Mouse (Mus musculus) lung, postnatal 0 days (tissue): Measurements from ENCODE around the gene Cd248.
A peak's percentile ranks its signal among the peaks of the same experiment; 100 is the strongest.

ENCODE experiments used
- CTCF ChIP-seq: IDR thresholded peaks from 2 replicates; pipeline ENCODE4 v1.5.1; 2016; ENCODE audit warnings: antibody characterized with exemption, mild to moderate bottlenecking
- EP300 ChIP-seq: IDR thresholded peaks from 2 replicates; pipeline ENCODE4 v1.6.1; 2016; ENCODE audit warnings: antibody characterized with exemption, mild to moderate bottlenecking, control low read depth

- peak; percentile 96 for TF ChIP-seq CTCF
- TF ChIP-seq EP300: no peak
These were observed 49.9 kb downstream of the Cd248 start for GRCm38 (mm10) chr19:5117494-5118383.
